Mouse (Mus musculus): Measurements from ENCODE around the gene Itpr1. TPM values are rescaled to one million over a fixed set of nuclear protein-coding genes. Genes with fewer than 3 reads are reported as not detected.

Itpr1 gene
- total RNA-seq, 2 experiments from 2014 or later = 37.0 to 48.1 TPM

- no peak for DNase-seq
Observed at GRCm38 (mm10) chr6:108599317-108599716, 386.4 kb downstream of the Itpr1 start.

Small RNA genes lying within 50 kb of the gene (microRNA-seq; reads per million reads assigned to microRNA genes)
- 0 reads per million in 2 experiments for gene Mir7661

Other genes starting within 250 kb of the Itpr1 start
- 1 to 10 TPM; 3.0 to 3.5 TPM for gene Setmar, start 148.1 kb upstream of the Itpr1 start, total RNA-seq (2021)
- 10 to 100 TPM; 13.6 to 14.5 TPM for gene Sumf1, start 27.5 kb upstream of the Itpr1 start, total RNA-seq (2021)